Mouse (Mus musculus) lung, postnatal 0 days (tissue): ENCODE results near the gene Lrrc61. TPM values are rescaled to one million over a fixed set of nuclear protein-coding genes. Genes with fewer than 3 reads are reported as not detected.
A peak's percentile ranks its signal among the peaks of the same experiment; 100 is the strongest.

ENCODE experiments used
- ATAC-seq: fragments of 200-750 bp; cut with Nextera tagmentation; 2 replicates; pipeline ENCODE4 v1.8.0; 2017; ENCODE audit warnings: moderate library complexity
- DNase-seq: peaks from one replicate; pipeline ENCODE4 v3.0.0-alpha.2; 2016; ENCODE audit warnings: low spot score
- H3K27ac ChIP-seq: fragments of 300-500 bp; sonication (generic); 2 replicates; pipeline ENCODE4 v1.5.1; 2014; ENCODE audit warnings: antibody characterized with exemption, mild to moderate bottlenecking, low read length, mixed read lengths
- H3K27me3 ChIP-seq: fragments of 300-500 bp; sonication (generic); replicated peaks from 2 replicates; pipeline ENCODE4 v1.6.1; 2014; ENCODE audit warnings: low read length, mixed read lengths; ENCODE audit not compliant: insufficient read depth
- H3K36me3 ChIP-seq: fragments of 300-500 bp; sonication (generic); 2 replicates; pipeline ENCODE4 v1.6.1; 2014; ENCODE audit warnings: low read length, mixed read lengths; ENCODE audit not compliant: insufficient read depth
- H3K4me1 ChIP-seq: fragments of 300-500 bp; sonication (generic); 2 replicates; pipeline ENCODE4 v1.6.1; 2014; ENCODE audit warnings: antibody characterized with exemption, low read depth, low read length, mixed read lengths; ENCODE audit not compliant: insufficient read depth
- H3K4me2 ChIP-seq: fragments of 300-500 bp; sonication (generic); replicated peaks from 2 replicates; pipeline ENCODE4 v1.6.1; 2014; ENCODE audit warnings: low read depth, mild to moderate bottlenecking, low read length, moderate library complexity, mixed read lengths
- H3K4me3 ChIP-seq: fragments of 300-500 bp; sonication (generic); 2 replicates; pipeline ENCODE4 v1.5.1; 2014; ENCODE audit warnings: low read depth, low read length
- H3K9ac ChIP-seq: fragments of 300-500 bp; sonication (generic); replicated peaks from 2 replicates; pipeline ENCODE4 v1.6.1; 2014; ENCODE audit warnings: low read depth, mild to moderate bottlenecking
- H3K9me3 ChIP-seq: fragments of 300-500 bp; sonication (generic); 2 replicates; pipeline ENCODE4 v1.6.1; 2016; ENCODE audit warnings: low read length, mixed read lengths
- CTCF ChIP-seq: IDR thresholded peaks from 2 replicates; pipeline ENCODE4 v1.5.1; 2016; ENCODE audit warnings: antibody characterized with exemption, mild to moderate bottlenecking
- EP300 ChIP-seq: IDR thresholded peaks from 2 replicates; pipeline ENCODE4 v1.6.1; 2016; ENCODE audit warnings: antibody characterized with exemption, mild to moderate bottlenecking, control low read depth
- WGBS: fragments of 180-500 bp; shearing (Covaris S2); extraction: QIAGEN DNeasy Blood & Tissue Kit; methylation state at CpG from one replicate; pipeline ENCODE4 v1.1.7; 2014; 5-methylcytosine and 5-hydroxymethylcytosine counted together
- polyA plus RNA-seq: library from polyadenylated mRNA; unstranded; fragments of >200 nt; fragmentation: Nextera tagmentation; extraction: Ambion mirVana; gene quantifications from 2 replicates; pipeline ENCODE4 v1.2.1, GENCODE M21; 2015

Gene Lrrc61
- polyA plus RNA-seq, 1 experiment from 2014 or later, result 4.2 TPM

DNA sequence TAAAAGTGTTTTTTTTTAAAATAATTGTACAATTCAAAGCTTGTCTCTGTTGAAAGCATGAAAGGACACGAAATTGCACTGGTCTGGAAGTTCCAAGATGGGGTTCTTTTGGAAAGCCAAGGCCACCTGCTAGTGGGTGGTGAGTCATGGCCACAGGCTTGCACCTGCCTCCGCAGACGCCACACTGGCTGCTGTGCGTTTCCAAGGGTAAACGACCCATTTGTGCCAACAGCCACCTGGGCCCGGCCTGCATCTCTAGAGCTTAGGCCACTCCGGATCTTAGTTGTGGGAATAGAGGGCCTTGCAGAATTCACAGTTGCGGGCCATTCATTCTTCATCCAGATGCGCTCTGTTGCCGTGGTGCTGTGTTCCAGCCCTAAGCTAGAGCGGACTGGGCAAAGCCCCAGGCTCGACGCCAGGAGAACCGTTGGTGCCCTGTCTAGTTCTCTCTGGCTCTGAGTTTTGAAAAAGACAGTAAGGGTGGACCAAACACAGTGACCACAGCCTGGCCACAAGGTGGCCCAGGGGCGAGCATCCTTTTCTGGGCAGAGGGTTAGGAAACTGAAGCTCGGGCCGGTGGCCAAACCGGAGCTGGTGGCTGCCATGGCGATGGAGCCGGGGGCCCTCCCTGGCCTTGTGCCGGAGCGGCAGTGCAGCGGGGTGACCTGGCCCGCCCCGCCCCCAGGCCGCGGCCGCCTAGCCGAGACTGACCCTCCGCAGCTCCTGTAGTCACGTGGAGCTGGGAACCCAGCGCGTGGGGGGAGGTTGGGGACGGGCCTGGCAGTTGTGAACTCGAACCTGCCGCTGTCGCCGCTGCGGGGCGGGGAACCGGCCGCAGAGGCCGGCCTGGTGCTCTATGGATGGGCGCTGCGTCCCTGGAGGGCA, 38.8 kb downstream of the Lrrc61 start, which contains the start of the genes Repin1 and Gm44965:
Gene Repin1, plus strand, starts transcription at position 726 of the 885 bp plus-strand sequence.
Gene Gm44965, plus strand, starts transcription at position 784 of the 885 bp plus-strand sequence.
- 10% methylated on average over 38 of the region's 45 CpGs for WGBS
- peaks cover 10% of the 10 kb centered on the region for H3K9me3 ChIP-seq
- no peak for TF ChIP-seq EP300
- peak; percentile 63 for TF ChIP-seq CTCF
- peaks cover 22% of the 10 kb centered on the region; the same call in 1 of the 2 replicates for H3K36me3 ChIP-seq
- H3K9ac ChIP-seq, result peak within 1 kb of the TSS; percentile 66
- DNase-seq (peak; percentile 89), ATAC-seq (peak; percentile 96)
- no peaks in the 10 kb centered on the region for H3K27me3 ChIP-seq
- H3K4me3 ChIP-seq, result peak within 1 kb of the TSS; percentile 77
- peaks cover 14% of the 10 kb centered on the region for H3K4me1 ChIP-seq
- H3K27ac ChIP-seq, result peak within 1 kb of the TSS; percentile 85
- H3K4me2 ChIP-seq, result peak within 1 kb of the TSS; percentile 92

GRCm38 (mm10) chr6:48594043-48594738, 39.6 kb downstream of the Lrrc61 start:
- TF ChIP-seq EP300 (no peak), CTCF (peak; percentile 3; the same call in 1 of the 2 replicates)
- Histone ChIP-seq H3K9me3 (peaks cover 10% of the 10 kb centered on the region), H3K4me1 (peaks cover 14% of the 10 kb centered on the region), H3K27ac (peak overlapping the region; percentile 85), H3K9ac (peak overlapping the region; percentile 66), H3K4me3 (peak overlapping the region; percentile 77), H3K27me3 (no peaks in the 10 kb centered on the region), H3K4me2 (peak overlapping the region; percentile 92), H3K36me3 (peaks cover 22% of the 10 kb centered on the region; the same call in 1 of the 2 replicates)
- WGBS, result under 1% methylated on average over 35 of the region's 41 CpGs
- DNase-seq (peak; percentile 44), ATAC-seq (peak; percentile 66)

- Histone ChIP-seq H3K36me3 (peaks cover 22% of the 10 kb centered on the region; the same call in 1 of the 2 replicates), H3K4me1 (peaks cover 14% of the 10 kb centered on the region), H3K9me3 (peaks cover 10% of the 10 kb centered on the region), H3K27me3 (no peaks in the 10 kb centered on the region), H3K4me3 (no peak overlapping the region), H3K9ac (no peak overlapping the region), H3K4me2 (peak overlapping the region; percentile 92; the same call in 1 of the 2 replicates), H3K27ac (no peak overlapping the region)
- TF ChIP-seq CTCF, result no peak
- TF ChIP-seq EP300, result no peak
- no peak for ATAC-seq
- DNase-seq, result no peak
- WGBS, result 44% methylated on average over 1 of the region's 1 CpGs
Observed at GRCm38 (mm10) chr6:48595278-48595677, 40.7 kb downstream of the Lrrc61 start.

GRCm38 (mm10) chr6:48596545-48597232, 42.1 kb downstream of the Lrrc61 start:
- TF ChIP-seq CTCF, result no peak
- no peak for TF ChIP-seq EP300
- Histone ChIP-seq H3K36me3 (peaks cover 22% of the 10 kb centered on the region; the same call in 1 of the 2 replicates), H3K27ac (no peak overlapping the region), H3K9ac (no peak overlapping the region), H3K4me3 (no peak overlapping the region), H3K4me2 (no peak overlapping the region), H3K4me1 (peaks cover 14% of the 10 kb centered on the region), H3K27me3 (no peaks in the 10 kb centered on the region), H3K9me3 (peaks cover 10% of the 10 kb centered on the region)
- WGBS, result 97% methylated on average over 45 of the region's 45 CpGs
- ATAC-seq (no peak), DNase-seq (no peak)

DNA sequence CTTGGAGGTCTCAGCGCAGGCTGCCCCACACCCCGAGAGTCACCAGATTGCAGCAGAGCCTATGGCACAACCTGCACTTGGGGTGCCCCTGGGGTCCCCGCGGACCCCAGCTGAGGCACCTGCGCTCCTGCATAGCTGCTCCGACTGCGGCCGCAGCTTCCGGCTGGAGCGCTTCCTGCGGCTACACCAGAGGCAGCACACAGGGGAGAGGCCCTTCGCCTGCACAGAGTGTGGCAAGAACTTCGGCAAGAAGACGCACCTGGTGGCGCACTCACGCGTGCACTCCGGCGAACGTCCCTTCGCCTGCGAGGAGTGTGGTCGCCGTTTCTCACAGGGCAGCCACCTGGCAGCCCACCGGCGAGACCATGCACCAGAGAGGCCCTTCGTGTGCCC, 42.6 kb downstream of the Lrrc61 start:
- H3K27me3 ChIP-seq, result no peaks in the 10 kb centered on the region

More for the DNA sequence above, 42.6 kb downstream of the Lrrc61 start:
- no peak overlapping the region for H3K4me3 ChIP-seq
- H3K4me1 ChIP-seq, result peaks cover 14% of the 10 kb centered on the region
- DNase-seq (no peak), ATAC-seq (no peak)
- no peak overlapping the region for H3K4me2 ChIP-seq
- TF ChIP-seq CTCF (no peak), EP300 (no peak)
- 95% methylated on average over 27 of the region's 27 CpGs for WGBS
- H3K9me3 ChIP-seq, result peaks cover 10% of the 10 kb centered on the region
- H3K9ac ChIP-seq, result no peak overlapping the region
- H3K36me3 ChIP-seq, result peaks cover 22% of the 10 kb centered on the region; the same call in 1 of the 2 replicates
- no peak overlapping the region for H3K27ac ChIP-seq
